Mouse (Mus musculus) retina, adult 2 months (tissue): ENCODE data around the gene Dcaf17.
A peak's percentile ranks its signal among the peaks of the same experiment; 100 is the strongest.

Source experiments
- DNase-seq: peaks from one replicate; pipeline ENCODE4 v3.0.0-alpha.2; 2012; ENCODE audit warnings: low read depth, low spot score

Gene Dcaf17

DNA sequence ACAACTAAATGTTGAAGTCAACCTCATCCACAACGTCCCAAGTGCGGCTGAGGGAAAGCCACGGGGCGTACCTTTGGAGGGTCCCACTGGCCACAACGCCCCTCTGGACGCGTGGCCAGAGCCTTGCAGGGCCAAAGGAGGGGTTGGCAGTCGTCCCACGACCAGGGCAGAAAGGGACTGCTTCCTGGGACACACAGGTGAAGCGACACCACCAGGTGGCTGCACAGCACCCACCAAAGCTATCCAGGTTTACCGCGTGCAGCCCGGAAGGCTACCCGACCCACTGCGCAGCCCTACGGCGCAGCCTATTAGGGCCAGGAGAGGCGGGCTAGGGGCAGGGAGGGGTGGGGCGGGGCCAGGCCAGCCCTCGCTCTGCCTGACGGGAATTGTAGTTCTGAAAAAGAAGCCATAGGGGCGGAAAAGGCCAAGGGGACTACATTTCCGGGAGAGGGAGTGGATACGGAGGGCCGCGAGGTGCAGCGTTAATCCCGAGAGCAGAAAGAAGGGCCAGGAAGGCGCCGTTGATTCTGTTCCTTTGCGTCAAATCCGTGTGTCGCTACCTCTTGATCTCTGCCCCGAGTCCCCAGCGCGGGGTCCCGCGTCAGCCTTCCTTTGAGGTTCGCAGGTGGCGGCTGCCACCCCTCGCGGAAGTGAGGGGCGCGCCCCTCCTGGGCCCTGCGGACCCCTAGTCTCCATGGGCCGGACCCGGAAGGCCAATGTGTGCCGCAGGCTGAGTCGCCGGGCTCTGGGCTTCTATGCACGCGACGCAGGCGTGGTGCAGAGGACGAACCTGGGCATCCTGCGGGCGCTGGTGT, at the start of gene Dcaf17, which contains the start of gene Mettl8:
TSS of gene Dcaf17 (plus strand) at position 29 of the 815 bp plus-strand sequence.
TSS of gene Mettl8 (minus strand) at position 284 of the 815 bp plus-strand sequence.
- DNase-seq: peak; percentile 95

DNA sequence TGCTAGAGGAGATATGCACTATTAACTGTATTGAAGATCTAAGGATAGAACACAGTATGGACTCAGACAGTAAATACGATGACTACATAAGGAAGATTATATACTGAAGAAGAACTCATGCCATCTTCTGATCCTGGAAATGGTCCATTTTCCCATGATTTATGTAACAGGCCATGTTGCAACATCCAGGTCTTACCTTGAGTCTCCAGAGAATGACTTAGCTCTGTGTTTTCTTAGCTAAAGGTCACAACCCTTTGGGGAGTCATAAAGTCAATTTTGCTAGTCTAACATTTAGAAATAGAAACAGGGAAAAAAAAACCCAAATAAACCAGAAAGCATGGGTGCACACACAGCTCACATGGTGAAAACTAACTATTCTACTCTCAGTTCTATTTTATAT, 43.3 kb upstream of the Dcaf17 start:
- no peak for DNase-seq

DNA sequence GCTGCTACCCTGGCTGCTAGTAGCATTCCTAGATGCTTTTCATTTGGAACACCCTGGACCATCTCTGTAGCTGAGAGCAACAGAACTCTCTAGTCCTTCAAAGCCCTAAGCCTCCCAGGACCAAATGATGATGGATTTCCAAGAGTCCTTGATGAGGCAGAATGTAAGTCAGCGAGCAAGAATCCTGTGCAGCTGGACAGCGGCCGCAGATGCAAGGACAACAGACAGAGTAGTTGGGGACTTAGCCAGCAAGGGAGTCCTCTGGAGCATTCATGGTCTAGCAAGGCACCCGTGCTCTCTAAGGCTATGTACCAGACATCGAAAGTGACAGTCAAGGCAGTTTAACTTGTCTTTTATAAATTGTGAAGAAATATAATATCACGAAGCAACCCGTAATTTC, 41.6 kb upstream of the Dcaf17 start:
- DNase-seq: no peak

DNA sequence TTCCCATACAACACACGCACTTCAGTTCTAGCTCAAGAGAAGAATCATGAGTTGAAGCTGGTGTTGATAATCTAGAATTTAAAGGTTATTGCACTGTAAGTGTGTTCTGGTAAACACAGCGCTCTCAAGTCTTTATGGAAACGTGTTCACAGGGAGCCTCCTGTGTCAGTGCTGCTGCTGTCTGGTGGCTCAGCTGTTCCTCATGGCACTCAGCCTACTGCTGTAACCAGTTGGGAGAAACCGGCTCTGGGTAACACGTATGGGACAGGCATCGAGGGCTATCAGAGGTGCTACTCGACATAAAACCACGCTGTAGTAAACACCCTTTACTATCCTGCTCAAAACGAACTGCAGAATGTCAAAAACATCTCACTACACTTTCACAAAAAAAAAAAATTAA, 35.9 kb upstream of the Dcaf17 start:
- DNase-seq: no peak

DNA sequence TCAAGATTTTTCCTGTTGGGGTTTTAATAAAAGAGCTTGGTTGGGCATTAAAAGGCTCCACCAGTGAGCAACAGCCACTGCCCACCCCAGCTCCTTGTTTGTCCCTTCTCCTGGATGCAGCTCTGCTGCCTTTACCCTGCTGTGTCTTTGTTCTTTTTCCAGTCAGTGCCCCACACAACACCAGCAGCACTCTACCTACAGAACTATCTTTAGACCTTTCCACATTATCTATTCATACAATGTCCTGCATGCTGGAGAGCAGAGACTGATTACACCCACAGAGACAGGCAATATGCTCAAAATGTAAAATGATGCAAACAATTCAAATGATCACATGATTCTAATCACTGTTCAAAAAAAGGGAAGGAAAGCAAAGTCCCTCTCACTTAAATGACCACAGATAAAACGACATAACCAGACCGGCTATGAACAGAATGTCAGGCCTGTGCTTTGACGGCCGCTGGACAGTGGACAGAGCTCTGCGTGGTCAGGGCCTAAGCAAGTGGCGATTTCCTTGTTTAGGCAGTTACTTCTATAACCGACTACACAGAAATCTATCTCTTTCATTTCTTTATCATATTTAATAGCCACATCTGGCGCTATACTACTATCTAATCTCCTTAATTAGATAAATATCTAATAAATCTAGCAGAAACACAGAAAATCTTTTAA, 35.3 kb upstream of the Dcaf17 start:
- no peak for DNase-seq

DNA sequence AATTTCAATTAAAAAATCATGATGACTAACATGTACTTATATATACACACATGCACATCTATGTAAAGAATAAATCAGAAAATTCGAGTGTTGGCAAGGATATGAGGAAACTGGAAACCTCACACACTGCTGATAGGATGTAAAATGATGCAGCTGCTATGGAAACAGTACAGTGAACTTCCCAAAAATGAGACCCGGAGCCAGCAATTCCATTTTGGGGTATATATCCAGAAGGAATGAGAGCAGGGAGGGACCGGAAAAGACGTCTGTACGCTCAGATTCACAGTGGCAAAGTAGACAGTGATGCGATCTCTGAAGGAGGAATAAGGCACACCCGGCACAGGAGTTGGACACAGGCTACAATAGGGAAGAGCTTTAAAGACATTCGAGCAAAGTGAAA, 34.5 kb upstream of the Dcaf17 start:
- no peak for DNase-seq

DNA sequence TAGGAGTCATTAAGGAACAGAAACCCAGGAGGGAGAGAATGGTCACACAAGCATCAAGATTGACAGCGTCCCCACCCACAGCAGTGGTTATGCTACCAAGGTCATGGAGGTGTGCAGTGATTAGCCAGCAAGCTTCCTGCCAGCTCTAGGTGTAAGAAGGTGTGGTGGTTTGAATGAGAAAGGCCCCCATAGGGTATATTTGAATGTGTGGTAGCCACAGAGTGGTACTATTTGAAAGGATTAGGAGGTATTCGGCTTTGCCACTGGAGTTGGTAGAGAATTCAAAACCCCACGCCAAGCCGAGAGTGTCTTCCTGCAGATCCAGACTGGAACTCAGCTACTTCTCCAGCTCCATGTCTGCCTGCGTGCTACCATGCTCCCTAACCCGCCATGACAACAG, 32.1 kb upstream of the Dcaf17 start:
- DNase-seq: no peak

DNA sequence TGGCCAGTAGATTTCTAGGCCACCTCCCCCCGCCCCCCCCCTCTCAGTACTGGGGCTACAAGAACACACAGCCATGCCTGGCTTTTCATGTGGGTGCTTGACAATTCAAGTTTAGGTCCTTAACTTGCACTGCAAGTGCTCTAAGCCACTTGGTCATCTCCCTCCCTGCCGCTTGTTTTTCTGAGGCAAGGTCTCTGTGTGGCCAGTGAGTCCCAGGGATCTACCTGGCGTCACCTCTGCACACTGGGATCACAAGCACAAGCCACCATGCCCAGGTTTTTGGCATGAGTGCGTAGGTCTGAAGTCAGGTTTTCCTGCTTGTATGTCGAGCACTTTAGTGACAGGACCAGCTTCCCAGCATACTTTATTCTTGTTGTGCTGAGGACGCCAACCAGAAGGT, 31.1 kb upstream of the Dcaf17 start:
- no peak for DNase-seq

DNA sequence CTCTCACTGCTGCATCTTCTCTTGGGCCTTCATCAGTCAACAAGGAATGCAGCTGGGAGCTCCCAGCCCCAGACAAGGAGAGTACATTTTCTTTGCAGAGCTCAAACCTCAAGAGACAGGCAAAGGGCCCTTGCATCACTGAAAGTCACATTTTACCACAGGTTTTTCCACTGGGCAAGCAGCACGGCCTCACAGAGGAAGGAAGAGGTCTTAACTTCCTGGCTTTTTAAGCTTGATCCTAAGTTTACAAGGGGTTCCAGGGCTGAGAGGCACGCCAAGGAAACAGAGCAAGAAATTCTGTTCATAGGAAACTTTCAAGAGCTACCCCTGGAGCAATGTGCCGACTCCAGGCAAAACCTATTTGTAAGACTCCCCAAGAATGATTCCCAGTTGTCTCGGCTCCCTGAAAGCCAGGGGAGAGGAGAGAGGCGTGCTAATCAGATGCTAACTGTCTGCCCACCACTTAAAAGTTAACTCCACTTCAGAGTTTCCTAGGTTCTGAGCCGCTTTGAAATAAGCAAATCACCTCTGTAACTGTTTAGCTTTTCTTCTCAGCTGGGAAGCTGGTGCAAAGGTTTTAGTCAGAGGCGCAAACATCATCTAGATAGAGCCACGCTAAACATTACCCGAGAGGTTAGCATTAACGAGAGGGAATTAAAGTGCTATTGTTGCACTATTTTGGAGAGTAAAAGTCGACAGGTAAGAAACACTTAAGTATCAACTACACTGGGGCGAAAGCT, 29.4 kb upstream of the Dcaf17 start:
- no peak for DNase-seq

DNA sequence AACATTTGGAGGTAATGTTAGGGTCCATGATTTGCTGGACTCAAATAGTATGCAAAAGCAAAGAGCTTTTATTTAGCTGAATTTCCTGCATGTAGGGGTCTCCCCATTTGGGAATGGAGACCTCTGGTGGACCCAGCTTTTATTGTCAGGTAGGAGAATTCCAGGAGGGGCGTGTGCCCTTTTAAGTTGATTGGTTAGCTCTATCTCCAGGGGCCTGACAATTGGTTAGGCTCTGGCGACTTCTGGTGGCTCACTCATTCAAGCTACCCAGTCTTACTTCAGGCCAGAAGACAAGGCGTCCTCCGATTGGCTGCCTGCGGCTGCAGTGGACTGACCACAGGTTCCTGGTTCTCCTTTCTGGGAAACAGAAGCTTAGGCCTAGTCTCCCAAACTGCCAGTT, 28.3 kb upstream of the Dcaf17 start:
- DNase-seq: no peak

DNA sequence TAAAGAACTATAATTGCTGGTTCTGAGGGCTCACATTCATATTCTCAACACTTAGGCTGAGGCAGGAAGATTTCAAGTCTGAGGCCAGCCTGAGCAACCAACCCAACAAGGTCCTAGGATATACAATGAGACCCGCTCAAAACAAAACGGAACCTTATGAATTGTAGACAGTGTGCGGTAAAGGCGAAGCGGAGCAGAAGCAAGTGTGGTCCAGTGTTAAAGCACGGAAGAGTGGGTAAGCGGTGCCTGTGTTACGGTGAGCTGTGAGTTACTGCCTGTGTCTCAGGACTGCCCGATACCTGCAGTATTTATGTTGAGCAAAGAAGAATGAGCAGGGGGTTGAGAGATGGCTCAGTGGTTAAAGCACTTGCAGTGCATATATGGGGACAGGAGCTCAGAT, 27.5 kb upstream of the Dcaf17 start:
- DNase-seq: no peak

DNA sequence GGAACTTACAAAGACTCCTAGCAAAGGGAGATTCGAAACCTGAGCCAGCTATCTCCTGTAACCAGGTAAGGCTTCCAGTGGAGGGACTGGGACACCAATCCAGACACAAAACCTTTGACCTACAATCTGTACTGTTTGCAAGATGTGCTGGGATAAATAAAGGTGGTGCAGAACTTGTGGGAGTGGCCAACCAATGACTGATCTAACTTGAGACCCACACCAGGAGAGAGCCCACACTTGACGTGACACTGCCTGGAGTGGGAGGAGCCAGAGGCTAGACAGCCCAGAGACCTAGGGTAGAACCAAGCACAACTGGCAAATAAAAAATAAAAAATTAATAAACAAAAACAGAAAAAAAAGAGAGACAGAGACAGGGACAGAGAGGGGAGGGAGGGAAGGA, 24.5 kb upstream of the Dcaf17 start:
- no peak for DNase-seq

DNA sequence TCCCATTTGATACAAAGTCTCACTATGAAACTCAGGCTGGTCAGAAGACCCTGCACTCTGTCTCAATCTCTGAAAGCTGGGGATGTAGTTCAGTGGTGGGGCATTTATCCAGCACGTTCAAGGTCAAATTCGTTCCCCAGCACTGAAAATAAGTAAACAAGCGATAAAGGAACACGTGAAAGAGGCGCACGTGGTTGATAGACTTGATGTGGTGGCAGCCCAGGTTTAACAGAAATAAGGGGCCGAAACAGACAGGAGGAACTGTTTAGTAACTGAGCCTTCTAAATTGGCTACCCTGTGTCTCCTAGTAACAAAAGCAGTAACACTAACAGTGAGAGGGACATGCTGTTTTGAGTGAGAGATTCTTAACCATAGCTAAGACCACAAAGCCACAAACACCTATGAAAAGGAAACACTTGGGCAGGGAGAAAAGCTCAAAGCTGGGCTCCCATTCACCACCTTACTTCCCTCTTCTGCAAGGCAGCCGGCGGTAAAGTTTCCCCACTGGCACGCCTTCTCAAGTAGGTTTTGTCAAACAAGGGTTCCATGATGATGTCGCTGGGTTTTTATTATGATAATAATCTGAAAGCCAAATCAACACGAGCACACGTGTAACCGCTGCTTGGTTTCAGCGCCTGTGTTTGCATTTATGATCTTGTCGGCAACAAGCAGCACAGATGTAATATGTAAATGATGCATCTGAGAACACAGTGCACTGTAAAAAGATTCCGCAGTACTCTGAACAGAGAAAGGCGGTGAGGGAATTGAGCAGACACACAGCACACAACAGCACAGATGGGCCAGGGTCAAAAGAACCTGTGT, 22.9 kb upstream of the Dcaf17 start:
- DNase-seq: no peak

DNA sequence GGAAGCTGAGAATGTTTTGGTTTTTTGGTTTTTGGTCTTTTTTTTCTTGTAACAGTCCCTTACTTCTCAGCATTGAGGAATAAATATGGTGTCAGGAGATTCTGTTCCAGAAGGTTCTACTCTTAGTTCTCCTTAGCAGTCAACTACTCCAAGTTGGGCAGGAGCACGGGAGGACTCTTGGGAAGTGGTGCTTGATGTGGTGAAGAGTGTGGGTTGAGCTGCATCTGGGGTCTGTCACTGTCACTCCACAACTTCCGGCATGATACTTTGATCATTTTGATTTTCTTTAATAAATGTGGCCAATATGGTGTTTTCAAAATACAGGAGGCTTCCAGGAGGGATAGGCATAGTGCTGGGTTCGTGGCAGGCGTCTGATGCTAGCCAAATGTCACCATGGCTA, 22.1 kb upstream of the Dcaf17 start:
- no peak for DNase-seq

DNA sequence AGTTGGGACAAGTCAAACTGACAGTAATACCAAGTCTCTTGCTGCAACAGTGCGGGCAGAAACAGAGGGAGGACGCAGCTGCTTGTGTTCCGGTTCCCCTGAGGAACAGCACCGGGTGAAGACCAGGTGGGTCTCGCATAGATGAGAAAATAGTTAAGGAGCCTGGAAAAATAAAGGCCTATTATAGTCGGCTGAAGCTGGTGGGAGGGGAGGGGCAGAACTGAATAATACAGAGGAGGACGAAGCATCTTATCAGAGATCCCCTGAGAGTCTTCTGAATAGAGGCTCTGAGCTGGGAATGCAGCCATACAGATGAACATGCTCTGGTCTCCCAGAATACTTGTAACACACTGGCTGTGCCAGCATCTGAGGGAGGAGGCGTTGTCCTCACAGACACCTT, 21.1 kb upstream of the Dcaf17 start:
- DNase-seq: no peak

DNA sequence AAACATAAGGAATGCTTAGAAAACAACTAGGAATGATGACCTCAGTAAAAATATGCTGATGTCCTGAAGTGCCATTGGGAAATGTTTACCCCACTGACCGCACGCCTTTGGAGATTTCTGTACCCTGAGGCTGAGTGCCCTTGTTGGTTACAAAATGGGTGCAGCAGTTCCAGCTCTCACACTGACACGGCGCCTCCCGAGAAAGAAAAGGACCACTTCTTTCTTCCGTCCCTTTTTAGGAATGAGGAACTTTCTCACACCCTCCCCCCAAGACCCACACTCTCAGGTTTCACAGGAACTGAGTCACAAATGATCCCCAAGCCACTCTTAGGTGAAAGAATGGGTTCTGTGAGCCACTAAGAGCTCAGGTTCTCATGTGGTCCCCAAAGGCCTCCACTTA, 17.7 kb upstream of the Dcaf17 start:
- DNase-seq: no peak

DNA sequence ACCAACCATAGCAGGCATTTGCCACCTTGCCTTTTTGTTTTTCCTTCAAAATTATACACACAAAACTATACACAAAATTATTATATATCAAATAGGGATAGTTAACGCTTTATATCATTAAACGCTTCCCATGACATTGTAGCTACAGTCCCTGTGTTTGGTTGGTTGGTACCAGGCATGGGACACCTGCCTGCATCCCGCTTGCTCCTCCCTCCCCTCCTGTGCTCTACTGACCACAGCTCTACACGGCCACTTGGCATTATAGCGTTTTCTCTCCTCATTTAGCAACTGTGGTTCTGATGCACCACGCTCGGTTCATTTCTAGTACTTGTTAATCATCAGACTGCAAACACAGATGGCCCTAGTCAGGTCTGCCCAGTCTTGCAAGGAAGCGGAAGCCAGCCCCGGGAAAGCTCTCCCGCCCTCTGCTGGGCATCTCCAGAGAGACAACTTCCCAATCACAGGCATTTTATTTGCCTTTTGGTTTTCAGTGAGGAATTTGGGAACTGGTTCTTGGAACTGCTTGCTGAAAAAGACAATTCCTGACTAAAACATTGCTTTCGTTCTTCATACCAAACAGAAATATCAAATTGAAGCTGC, 15.5 kb upstream of the Dcaf17 start:
- DNase-seq: peak; percentile 45

DNA sequence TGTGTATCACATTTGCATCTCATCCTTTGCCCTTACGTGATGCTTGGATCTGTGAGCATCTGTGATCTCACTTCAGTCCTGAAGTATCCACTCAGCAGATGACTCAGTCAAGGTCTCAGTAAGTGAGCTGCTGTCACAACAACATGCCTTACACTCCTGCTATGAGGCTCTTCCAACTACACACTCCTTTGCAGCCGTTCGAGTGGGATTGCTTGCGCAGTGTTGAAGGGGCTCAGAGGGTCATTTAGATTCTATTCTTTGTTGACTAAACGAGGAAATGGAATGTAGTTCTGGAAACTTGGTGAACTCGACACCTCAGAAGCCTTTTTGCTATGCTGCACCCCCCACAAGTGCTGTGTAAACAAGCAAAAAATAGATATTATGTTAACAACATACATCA, 9.0 kb upstream of the Dcaf17 start:
- no peak for DNase-seq

DNA sequence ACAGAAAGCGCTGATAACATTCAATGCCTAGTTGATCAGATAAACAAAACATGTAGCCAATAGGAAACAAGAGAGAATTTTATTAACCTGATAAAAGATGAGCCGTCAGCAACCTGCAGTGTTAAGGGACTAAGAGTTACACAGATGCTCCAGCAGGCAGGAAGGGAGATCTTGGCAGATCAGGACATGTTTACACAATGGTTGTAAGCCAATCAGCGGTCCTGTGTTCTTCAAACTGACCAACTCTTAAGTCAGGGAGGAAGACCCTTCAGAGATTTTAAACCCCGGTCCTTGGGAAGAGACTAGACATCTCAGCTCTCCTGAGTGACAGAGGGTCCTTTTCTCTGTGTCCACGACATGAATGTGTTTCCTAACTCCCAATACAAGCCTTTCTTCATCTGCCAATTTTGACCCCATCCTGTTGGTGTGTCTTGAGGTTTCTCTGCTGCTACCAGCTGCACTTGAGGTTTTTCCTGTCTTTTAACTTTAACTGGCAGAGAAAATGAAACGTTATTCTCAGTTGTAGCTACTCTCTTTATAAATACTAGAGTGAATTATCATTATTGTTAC, 8.3 kb upstream of the Dcaf17 start:
- no peak for DNase-seq

DNA sequence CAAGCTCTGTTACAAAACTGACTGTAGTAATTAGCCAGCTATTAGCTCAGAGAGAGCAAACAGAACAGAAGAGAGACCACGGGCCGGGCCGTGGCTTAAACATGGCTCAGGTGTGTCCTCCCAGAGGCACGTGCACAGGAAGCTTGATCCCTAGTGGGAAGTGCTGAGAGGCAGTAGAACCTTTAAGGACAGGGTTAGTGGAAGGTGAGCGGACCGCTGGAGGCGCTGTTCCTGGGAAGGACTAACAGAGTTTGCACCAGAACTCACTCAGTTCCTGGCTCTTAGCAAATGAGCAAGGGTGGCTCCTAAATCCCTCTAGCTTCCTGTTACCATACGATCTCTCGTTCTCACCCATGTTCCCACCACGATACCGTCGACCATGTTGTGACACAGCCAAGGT, 6.2 kb upstream of the Dcaf17 start:
- DNase-seq: no peak

DNA sequence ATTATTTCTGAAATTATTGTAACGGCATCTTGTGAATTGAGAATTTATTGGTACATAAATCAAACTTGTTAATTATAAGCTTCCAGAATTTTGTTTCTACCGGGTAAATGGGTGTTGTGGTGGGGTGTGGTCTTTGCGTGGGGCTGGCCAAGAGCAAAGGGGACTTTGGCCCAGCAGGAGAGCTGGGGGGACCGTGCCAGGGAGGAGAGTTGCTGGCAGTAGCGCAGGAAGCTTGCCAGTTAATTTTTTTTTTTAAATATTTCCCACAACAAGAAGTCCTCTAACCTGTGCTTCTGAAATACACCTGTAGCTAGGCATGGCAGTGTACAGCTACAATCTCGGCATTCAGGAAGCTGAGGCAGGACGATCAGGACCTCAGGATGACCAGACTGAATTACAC, 4.6 kb upstream of the Dcaf17 start:
- no peak for DNase-seq
